Mouse (Mus musculus) hindbrain, embryonic 16.5 days (tissue): Measurements from ENCODE around the gene H2-Q10. TPM values are rescaled to one million over a fixed set of nuclear protein-coding genes. Genes with fewer than 3 reads are reported as not detected.
A peak's percentile ranks its signal among the peaks of the same experiment; 100 is the strongest.

ENCODE experiments used
- ATAC-seq: fragments of 200-750 bp; cut with Nextera tagmentation; 2 replicates; pipeline ENCODE4 v1.8.0; 2017; ENCODE audit warnings: moderate TSS enrichment, moderate library complexity
- H3K27ac ChIP-seq: fragments of 300-500 bp; sonication (generic); 2 replicates; pipeline ENCODE4 v1.5.1; 2014; ENCODE audit warnings: low read depth, mild to moderate bottlenecking, control low read depth, low read length, moderate library complexity
- H3K27me3 ChIP-seq: fragments of 300-500 bp; sonication (generic); replicated peaks from 2 replicates; pipeline ENCODE4 v1.6.1; 2014; ENCODE audit warnings: low read length; ENCODE audit not compliant: control insufficient read depth, insufficient read depth
- H3K36me3 ChIP-seq: fragments of 300-500 bp; sonication (generic); 2 replicates; pipeline ENCODE4 v1.6.1; 2014; ENCODE audit warnings: mild to moderate bottlenecking, low read length, moderate library complexity, mixed read lengths; ENCODE audit not compliant: control insufficient read depth, insufficient read depth
- H3K4me1 ChIP-seq: fragments of 300-500 bp; sonication (generic); 2 replicates; pipeline ENCODE4 v1.6.1; 2014; ENCODE audit warnings: low read depth, low read length; ENCODE audit not compliant: control insufficient read depth, insufficient read depth
- H3K4me2 ChIP-seq: fragments of 300-500 bp; sonication (generic); 2 replicates; pipeline ENCODE4 v1.6.1; 2014; ENCODE audit warnings: mild to moderate bottlenecking, low read length, control low read depth, moderate library complexity
- H3K4me3 ChIP-seq: fragments of 300-500 bp; sonication (generic); 2 replicates; pipeline ENCODE4 v1.5.1; 2014; ENCODE audit warnings: mild to moderate bottlenecking, low read length, control low read depth, moderate library complexity
- H3K9ac ChIP-seq: fragments of 300-500 bp; sonication (generic); 2 replicates; pipeline ENCODE4 v1.6.1; 2014; ENCODE audit warnings: low read depth, mild to moderate bottlenecking, control low read depth, low read length, moderate library complexity
- H3K9me3 ChIP-seq: fragments of 300-500 bp; sonication (generic); 2 replicates; pipeline ENCODE4 v1.6.1; 2014; ENCODE audit warnings: mild to moderate bottlenecking, low read length, moderate library complexity; ENCODE audit not compliant: control insufficient read depth
- WGBS: fragments of 180-500 bp; shearing (Covaris S2); extraction: QIAGEN DNeasy Blood & Tissue Kit; methylation state at CpG from one replicate; pipeline ENCODE4 v1.1.7; 2014; 5-methylcytosine and 5-hydroxymethylcytosine counted together
- polyA plus RNA-seq: library from polyadenylated mRNA; unstranded; fragments of >200 nt; fragmentation: Nextera tagmentation; extraction: Ambion mirVana; gene quantifications from 2 replicates; pipeline ENCODE4 v1.2.1, GENCODE M21; 2015

Gene H2-Q10
- polyA plus RNA-seq, 1 experiment from 2014 or later, result 0.11 TPM

- peak; percentile 96 for ATAC-seq
- H3K27me3 ChIP-seq, result peaks cover 3% of the 10 kb centered on the region; the same call in 1 of the 2 replicates
- WGBS, result 1% methylated on average over 67 of the region's 67 CpGs
- H3K4me1 ChIP-seq, result peaks cover 16% of the 10 kb centered on the region
- peak within 1 kb of the TSS; percentile 67 for H3K4me3 ChIP-seq
- no peaks in the 10 kb centered on the region for H3K36me3 ChIP-seq
- peak within 1 kb of the TSS; percentile 59 for H3K9ac ChIP-seq
- no peak within 1 kb of the TSS for H3K27ac ChIP-seq
- no peaks in the 10 kb centered on the region for H3K9me3 ChIP-seq
- H3K4me2 ChIP-seq, result peak within 1 kb of the TSS; percentile 88
Observed at GRCm38 (mm10) chr17:35516652-35517500, 47.0 kb downstream of the H2-Q10 start, which contains the start of the genes Tcf19 and Cchcr1. Tcf19 (minus strand) TSS chr17:35516824. Cchcr1 (plus strand) TSS chr17:35517100.

- WGBS, result 10% methylated on average over 12 of the region's 12 CpGs
Observed at GRCm38 (mm10) chr17:35517526-35517925, 47.6 kb downstream of the H2-Q10 start.

More at GRCm38 (mm10) chr17:35517526-35517925, 47.6 kb downstream of the H2-Q10 start:
- no peaks in the 10 kb centered on the region for H3K36me3 ChIP-seq
- H3K4me2 ChIP-seq, result peak overlapping the region; percentile 88
- ATAC-seq, result no peak
- no peak overlapping the region for H3K27ac ChIP-seq
- peaks cover 16% of the 10 kb centered on the region for H3K4me1 ChIP-seq
- H3K4me3 ChIP-seq, result peak overlapping the region; percentile 67
- peaks cover 3% of the 10 kb centered on the region; the same call in 1 of the 2 replicates for H3K27me3 ChIP-seq
- H3K9me3 ChIP-seq, result no peaks in the 10 kb centered on the region
- peak overlapping the region; percentile 53 for H3K9ac ChIP-seq

Other genes with a start within 250 kb of the H2-Q10 start
- gene Gm16181, start 249.3 kb upstream of the H2-Q10 start, polyA plus RNA-seq, result 0.34 and 0.45 TPM in 2 replicates
- 140 and 151 TPM in 2 replicates for gene Atp6v1g2, start 236.4 kb upstream of the H2-Q10 start, polyA plus RNA-seq
- gene Nfkbil1, start 234.3 kb upstream of the H2-Q10 start, polyA plus RNA-seq, result 9.8 and 10.1 TPM in 2 replicates
- 331 and 355 TPM in 2 replicates for gene Ddx39b, start 228.3 kb upstream of the H2-Q10 start, polyA plus RNA-seq
- 125 and 134 TPM in 2 replicates for gene H2-D1, start 207.4 kb upstream of the H2-Q10 start, polyA plus RNA-seq
- gene H2-Q1, start 149.7 kb upstream of the H2-Q10 start, polyA plus RNA-seq, result 0.64 and 0.67 TPM in 2 replicates
- gene H2-Q2, start 127.8 kb upstream of the H2-Q10 start, polyA plus RNA-seq, result 3.7 and 6.3 TPM in 2 replicates
- gene H2-Q4, start 90.5 kb upstream of the H2-Q10 start, polyA plus RNA-seq, result 0.89 TPM in 2 replicates
- 1.1 and 1.2 TPM in 2 replicates for gene H2-Q6, start 45.2 kb upstream of the H2-Q10 start, polyA plus RNA-seq
- gene H2-Q7, start 30.9 kb upstream of the H2-Q10 start, polyA plus RNA-seq, result 4.3 and 4.8 TPM in 2 replicates
- gene Pou5f1, start 35.9 kb downstream of the H2-Q10 start, polyA plus RNA-seq, result not detected in 2 replicates
- gene Tcf19, start 46.7 kb downstream of the H2-Q10 start, polyA plus RNA-seq, result 16.4 and 21.2 TPM in 2 replicates
- gene Cchcr1, start 47.0 kb downstream of the H2-Q10 start, polyA plus RNA-seq, result 5.8 and 6.3 TPM in 2 replicates
- gene Psors1c2, start 63.1 kb downstream of the H2-Q10 start, polyA plus RNA-seq, result 0.94 and 1.1 TPM in 2 replicates
- 0.19 and 0.28 TPM in 2 replicates for gene Cdsn, start 82.0 kb downstream of the H2-Q10 start, polyA plus RNA-seq
- 0.11 and 0.12 TPM in 2 replicates for gene 2300002M23Rik, start 97.4 kb downstream of the H2-Q10 start, polyA plus RNA-seq
- gene Sfta2, start 131.5 kb downstream of the H2-Q10 start, polyA plus RNA-seq, result not detected in 2 replicates
- not detected in 2 replicates for gene Gm9573, start 156.5 kb downstream of the H2-Q10 start, polyA plus RNA-seq
- gene Mucl3, start 173.6 kb downstream of the H2-Q10 start, polyA plus RNA-seq, result not detected in 2 replicates
- gene Vars2, start 197.5 kb downstream of the H2-Q10 start, polyA plus RNA-seq, result 16.7 and 17.9 TPM in 2 replicates
- 27.8 and 28.1 TPM in 2 replicates for gene Gtf2h4, start 203.7 kb downstream of the H2-Q10 start, polyA plus RNA-seq
- 87.1 and 106 TPM in 2 replicates for gene Ddr1, start 234.5 kb downstream of the H2-Q10 start, polyA plus RNA-seq